Mouse (Mus musculus): ENCODE data around the gene Adamts15.

Gene Adamts15

DNA sequence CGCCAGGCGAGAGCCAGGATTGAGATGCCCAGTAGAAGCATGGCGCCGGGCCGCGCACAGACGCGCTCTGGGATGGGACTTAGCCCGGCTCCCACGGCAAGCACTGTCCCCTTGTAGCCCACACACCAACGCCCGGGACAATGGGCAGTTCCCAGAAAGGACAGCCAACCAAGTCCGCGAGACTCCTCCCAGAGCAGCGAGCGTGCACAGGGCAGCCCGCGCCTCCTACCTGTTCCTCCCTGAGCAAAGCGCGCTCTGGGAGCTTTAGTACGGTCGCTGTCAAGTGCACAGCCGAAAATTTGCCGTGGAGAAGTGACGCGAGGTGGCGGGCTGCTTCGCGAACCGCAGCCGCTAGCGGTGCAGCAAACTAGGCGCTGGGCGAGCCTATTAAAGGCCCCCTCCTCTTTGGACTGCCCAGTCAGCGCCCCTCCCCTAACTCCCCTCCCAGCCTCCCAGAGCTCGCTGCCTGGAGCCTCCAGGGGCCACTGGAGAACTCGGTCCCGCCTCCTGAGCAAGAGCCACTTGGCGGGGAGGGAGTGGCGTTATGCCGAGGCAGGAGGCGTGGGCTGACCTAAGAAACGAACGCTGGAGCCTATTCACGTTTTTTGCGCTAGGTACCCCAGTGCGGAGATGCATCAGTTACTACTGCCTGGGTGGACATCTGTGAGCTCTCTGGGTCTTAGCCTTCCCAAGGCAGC, at the start of gene Adamts15:
Adamts15 (minus strand) TSS at position 256 of the 698 bp plus-strand sequence.
- peak; percentile 18 to 26 for DNase-seq

DNA sequence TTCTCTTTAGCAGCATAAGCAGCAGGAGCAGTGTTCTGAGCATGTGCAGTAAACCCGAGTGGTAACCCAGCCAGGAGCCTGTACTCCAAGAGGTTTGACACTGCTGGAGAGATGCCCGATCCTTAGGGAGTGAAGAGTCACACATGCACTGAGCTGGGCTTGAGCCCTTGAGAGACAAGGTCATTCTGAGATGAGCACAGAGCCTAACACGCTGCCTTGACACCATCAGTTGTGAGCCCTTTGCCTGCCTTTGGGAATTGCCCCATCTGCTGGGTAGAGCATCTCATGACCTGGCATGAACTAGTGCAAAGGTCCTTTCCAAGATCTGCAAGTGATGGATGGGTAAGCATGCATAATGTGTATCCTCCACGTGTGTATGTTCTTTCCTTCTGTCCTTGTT, 49.7 kb upstream of the Adamts15 start:
- DNase-seq: no peak

GRCm38 (mm10) chr9:30970001-30970400, 47.7 kb upstream of the Adamts15 start:
- no peak for DNase-seq

DNA sequence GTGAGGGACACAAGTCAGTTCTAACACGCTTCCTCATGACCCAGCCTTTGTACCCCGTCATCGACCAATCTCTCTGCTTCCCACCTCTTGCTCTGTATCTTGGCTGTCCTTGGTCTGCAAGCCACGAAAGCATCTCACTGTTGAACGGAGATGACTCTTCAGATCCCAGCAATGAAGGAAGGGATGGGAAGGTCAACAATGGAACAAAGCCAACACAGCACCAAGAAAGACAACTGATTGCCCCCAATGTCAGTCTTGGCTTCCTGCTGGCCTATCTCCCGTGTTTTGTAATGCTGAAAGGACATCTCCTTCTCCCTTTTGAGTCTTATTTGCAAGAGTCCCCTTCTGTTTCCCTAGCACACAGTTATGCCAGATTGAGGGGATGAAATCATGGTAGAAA, 45.9 kb upstream of the Adamts15 start:
- no peak for DNase-seq

DNA sequence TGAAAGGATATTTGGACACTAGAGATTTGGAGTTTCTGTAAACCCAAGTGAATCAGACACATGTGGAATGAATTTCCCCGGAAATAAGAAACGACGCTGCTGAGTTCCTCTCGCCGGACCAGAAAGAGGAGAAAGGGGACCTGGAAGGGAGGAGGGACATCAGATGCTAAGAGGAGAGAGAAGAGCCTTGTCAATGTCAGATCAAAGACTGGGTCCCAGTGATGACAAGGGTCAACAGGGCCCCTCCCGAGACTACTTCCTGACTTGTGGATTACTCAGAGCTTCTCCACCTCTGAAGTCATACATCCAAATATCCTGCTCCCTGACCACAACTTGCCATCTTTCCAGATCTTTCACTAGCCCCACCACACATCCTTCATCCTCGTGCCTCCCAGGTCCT, 44.6 kb upstream of the Adamts15 start:
- DNase-seq: no peak

DNA sequence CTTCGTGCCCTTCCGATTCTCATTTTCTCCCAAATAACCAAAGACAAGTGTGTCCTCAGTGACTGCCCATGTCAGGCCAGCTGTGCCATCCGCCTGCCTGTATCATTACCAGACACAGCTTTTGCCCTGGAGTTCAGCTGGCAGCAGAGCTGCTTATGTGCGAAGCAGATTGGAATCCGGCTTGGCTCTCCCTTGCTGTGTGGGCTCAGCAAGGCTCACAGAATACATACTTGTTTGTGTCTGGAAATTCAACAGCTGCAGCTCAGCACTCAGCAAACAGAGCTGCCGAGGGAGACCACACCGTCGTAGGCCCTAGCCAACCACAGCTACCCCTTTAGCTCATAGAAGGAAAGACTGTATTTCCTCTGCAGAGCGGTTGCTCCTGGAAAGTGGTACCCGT, 42.4 kb upstream of the Adamts15 start:
- DNase-seq: no peak

GRCm38 (mm10) chr9:30963780-30964179, 41.5 kb upstream of the Adamts15 start:
- no peak for DNase-seq

DNA sequence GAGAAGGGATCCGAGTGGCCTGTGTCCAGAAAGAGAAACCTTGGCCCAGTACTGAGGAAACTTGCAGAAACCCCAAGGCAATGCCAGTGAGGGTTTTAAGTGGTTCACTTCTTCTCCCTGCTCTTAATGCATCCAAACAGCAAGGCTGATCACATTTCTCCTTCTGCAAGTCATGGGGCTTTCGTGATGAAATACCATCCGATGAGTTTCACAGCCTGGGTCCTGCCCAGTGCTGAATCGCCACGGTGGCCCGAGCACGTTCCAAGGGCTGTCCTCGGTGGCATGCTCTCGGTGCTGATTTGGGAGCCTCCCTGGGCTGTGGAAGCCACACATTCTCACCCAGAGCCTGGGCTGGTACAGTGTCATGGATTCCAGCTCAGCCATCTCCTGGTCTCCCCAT, 33.0 kb upstream of the Adamts15 start:
- no peak for DNase-seq

- DNase-seq: no peak
Observed at GRCm38 (mm10) chr9:30953287-30953686, 31.0 kb upstream of the Adamts15 start.

DNA sequence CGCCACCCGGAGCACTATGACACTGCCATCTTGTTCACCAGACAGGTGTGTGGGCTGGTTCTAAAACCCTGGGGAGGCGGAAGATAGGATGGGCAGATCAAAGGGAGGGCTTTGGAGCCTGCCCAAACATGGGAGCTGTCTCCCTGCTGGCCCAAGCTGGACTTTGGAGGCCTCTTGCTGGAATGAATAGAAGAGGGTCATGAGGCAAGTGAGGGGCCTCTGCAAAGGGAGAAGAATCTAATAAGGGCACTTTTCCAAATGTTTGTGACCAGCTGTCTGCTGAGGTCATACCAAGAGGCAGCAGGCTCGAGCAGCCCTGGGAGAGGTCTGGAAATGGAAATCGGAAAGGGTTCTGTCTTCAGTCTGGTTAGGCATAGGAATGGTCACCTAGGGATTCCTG, 29.2 kb upstream of the Adamts15 start:
- DNase-seq: no peak

DNA sequence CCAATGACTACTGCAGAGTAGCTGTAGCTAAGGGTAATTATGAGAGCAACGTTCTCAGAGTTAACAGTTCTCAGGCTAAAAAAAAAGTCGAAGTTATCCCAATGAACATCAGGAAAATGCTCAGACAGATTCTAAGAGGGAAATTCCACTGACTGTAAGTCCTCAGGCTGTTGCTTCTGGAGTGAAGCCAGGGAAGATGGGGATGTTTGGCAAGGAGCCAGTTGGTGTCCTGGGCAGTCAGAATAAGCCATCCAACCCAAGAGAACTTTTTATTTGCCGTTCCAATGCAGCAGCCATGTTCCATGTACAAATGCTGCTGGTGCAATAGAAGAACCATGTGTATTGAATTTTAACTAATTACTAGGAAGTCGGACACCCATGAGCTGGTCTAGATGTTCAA, 28.3 kb upstream of the Adamts15 start:
- DNase-seq: no peak

- DNase-seq: no peak
Observed at GRCm38 (mm10) chr9:30949971-30950370, 27.7 kb upstream of the Adamts15 start.

GRCm38 (mm10) chr9:30949422-30949821, 27.2 kb upstream of the Adamts15 start:
- DNase-seq: no peak

- no peak for DNase-seq
Observed at GRCm38 (mm10) chr9:30945276-30945675, 23.0 kb upstream of the Adamts15 start.

- DNase-seq: no peak
Observed at GRCm38 (mm10) chr9:30944234-30944633, 22.0 kb upstream of the Adamts15 start.

DNA sequence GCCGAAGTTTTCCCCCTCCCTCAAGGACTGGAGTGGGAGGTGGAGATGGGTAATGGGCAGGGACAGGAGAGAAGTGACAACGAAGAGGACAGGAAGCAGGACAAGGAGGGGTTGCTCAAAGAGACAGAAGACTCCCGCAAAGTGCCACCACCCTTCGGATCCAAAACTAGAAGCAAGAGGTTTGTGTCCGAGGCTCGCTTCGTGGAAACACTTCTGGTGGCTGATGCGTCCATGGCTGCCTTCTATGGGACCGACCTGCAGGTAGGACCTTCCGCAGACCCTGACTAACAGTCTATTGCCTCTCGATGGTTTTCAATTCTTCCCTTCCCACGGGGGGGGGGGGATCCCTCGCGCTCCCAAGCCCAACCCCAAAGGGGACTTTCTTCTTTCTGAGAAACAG, 21.1 kb upstream of the Adamts15 start:
- no peak for DNase-seq

DNA sequence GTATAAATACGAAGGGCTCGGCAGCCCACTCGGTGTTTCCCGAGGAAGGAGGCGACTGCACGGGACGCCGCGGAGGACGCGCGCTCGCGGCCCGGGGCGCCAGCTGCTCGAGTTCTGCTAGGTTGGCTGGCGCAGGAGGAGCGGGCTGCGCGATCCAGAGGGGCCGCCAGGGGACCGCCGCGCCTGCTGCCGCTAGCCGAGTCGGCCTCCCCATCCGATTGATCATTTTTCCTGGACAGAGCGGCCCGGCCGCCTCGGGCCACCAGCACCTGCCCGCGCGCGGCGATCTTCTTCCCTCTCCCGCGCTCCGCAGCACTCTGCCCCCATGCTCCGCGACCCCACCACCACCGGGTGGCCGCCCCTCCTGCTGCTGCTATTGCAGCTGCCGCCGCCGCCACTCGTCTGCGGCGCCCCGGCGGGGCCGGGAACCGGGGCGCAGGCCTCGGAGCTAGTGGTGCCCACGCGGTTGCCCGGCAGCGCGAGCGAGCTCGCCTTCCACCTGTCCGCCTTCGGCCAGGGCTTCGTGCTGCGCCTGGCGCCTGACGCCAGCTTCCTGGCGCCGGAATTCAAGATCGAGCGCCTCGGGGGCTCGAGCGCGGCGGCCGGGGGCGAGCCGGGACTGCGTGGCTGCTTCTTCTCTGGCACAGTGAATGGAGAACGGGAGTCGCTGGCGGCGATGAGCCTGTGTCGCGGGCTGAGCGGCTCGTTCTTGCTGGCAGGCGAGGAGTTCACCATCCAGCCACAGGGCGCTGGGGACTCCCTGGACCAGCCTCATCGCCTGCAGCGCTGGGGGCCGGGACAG, 20.5 kb upstream of the Adamts15 start, which contains the start of gene Adamts8:
Adamts8 (plus strand) TSS at position 51 of the 802 bp plus-strand sequence.
- DNase-seq: peak in 1 of 2 experiments; percentile 24

GRCm38 (mm10) chr9:30940328-30940727, 18.1 kb upstream of the Adamts15 start:
- DNase-seq: peak; percentile 83 to 86

DNA sequence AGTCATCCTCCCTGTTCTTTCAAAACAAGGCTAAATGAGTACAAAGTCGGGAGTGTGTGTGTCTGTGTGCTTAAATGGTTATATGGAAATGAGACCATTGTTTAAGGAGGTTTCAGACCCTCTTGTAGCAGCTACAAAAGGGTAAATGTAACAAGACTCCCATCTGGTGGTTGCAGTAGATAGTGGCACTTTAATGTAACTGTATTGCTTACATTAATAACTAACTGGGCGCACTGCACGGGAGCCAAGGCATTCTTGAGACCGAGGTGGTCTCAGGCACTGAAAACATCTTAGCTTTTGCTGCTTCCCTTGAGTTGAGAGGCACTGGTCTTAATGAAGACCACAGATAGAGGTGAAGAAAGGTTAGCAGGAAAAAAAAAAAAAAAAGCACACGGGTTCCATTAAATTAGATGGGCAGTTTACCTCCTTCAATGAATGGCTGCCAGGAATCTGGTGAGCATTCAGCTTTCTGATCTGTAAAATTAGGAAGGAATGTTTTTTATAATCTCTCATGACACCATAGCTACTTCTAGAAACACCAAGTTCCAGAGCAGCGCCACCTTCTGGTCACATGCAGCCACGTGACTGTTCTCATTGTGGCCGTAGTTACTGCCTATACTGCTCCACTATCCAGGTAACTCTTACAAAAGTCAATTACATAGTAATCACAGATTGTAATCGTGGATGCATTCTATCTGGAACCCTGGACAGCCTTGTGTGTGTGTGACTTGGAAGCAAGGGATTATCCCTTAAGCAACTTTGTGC, 14.6 kb upstream of the Adamts15 start:
- peak; percentile 35 to 36 for DNase-seq

DNA sequence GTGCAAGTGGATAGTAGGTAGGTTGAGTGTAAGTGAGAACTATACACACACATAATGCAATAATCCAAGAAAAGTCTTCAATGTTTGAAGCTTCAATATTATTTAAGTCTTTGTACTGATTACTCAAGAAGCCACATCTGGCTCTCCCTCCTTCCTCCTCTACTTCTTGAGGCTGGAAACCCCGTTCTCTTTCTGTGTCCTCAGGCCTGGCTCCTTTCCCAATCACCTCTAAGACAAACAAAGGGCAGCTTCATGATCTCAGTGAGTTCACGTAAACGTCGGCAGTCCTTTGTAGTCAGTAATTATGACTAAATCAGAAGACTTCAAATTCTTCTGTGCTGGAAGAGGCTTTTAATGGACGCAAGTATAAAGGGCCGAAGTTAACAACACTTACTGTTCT, 12.6 kb upstream of the Adamts15 start:
- DNase-seq: no peak

- DNase-seq: no peak
Observed at GRCm38 (mm10) chr9:30932346-30932745, 10.1 kb upstream of the Adamts15 start.

- DNase-seq: no peak
Observed at GRCm38 (mm10) chr9:30928759-30929158, 6.5 kb upstream of the Adamts15 start.

Data from cerebellum, adult 18-20 months (tissue).